Comparison of ENCODE assay signal across 9 mouse cellular contexts in the genomic region with DNA sequence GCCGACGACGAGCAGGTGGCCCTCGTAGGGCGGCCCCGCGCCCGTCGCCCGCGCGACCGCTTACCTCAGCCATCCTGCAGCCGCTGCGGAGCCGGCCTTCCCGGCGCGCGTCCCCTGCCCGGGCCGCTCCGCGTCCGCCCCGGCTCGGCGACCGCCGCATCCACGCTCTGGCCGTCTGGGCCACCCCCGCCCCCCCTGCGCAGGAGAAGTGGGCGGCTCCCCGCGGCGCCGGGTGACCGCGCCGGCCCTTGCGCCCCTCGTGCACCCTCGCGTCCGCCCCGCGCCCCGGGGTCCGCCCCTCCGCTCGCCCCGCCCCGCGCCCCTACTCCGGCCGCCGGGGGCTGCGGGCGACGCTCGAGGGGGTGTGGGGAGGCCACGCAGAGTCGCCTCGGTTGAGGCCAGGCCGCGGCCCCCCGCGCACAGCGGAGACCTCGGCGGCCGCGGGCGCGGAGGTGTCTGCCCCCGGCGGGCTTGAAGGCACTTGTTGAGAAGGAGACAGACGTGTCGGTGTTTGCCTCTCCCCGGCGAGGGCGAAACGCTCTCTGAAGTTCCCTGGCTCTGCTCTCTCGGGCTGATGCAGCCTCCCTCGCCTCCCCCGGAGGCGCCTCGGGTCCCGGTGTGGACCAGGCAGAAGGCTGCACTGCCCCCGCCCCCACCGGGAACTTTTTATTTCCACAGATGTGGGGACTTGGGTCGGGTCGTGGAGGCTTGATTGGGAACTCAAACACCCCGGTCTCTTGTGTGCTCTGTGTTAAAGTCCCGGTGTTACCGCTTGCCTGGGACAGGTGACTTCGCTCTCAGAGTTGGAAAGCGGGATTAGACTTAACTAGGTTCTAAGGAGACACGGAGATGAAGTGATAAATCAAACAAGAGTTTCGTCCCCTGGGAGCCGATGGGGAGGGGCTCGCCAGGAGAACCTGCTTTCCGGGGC. TPM values are rescaled to one million over a fixed set of nuclear protein-coding genes. Genes with fewer than 3 reads are reported as not detected.
DNase-seq lines count a peak whose midpoint lies in the region; ATAC-seq and TF ChIP-seq lines count a peak whose summit lies in the region.
"Had no signal": no experiment of that assay in that cellular context is flagged by ENCODE, and none has a peak within 500 bp of the region (broad histone marks: within the 10 kb centered on the region; RNA-seq: fewer than 3 reads in every experiment).

A gene (minus strand): TSS at position 162 of the 931 bp plus-strand sequence.

- H3K4me2 ChIP-seq in lung, postnatal 0 days (replicated peaks; ENCODE audit: low read depth, low read length) = peak within 1 kb of the TSS; percentile 90
- H3K4me2 ChIP-seq in liver, embryonic 15.5 days = peak within 1 kb of the TSS; percentile 51

- no peak within 1 kb of the TSS for H3K27ac ChIP-seq in lung, postnatal 0 days (ENCODE audit: low read length)
- no peak within 1 kb of the TSS for H3K27ac ChIP-seq in liver, embryonic 15.5 days (replicated peaks)

- peak; percentile 72 for ATAC-seq in lung, postnatal 0 days
- ATAC-seq in liver, embryonic 15.5 days (ENCODE audit: insufficient read depth) = no peak

- no peaks in the 10 kb centered on the region for H3K36me3 ChIP-seq in lung, postnatal 0 days (ENCODE audit: insufficient read depth, low read length)
- no peaks in the 10 kb centered on the region for H3K36me3 ChIP-seq in liver, embryonic 15.5 days (replicated peaks)

- peaks cover 65% of the 10 kb centered on the region for H3K27me3 ChIP-seq in lung, postnatal 0 days (replicated peaks; ENCODE audit: insufficient read depth, low read length)
- peaks cover 89% of the 10 kb centered on the region for H3K27me3 ChIP-seq in liver, embryonic 15.5 days

- TF ChIP-seq CTCF in lung, postnatal 0 days (IDR thresholded peaks at IDR 0.05) = no peak
- no peak for TF ChIP-seq CTCF in lung, adult 2 months (IDR thresholded peaks at IDR 0.05; ENCODE audit: insufficient read depth, low read length)

- H3K4me3 ChIP-seq in lung, postnatal 0 days (ENCODE audit: low read depth, low read length) = peak within 1 kb of the TSS; percentile 45
- H3K4me3 ChIP-seq in lung, adult 2 months (replicated peaks; ENCODE audit: extremely low read depth, low read depth, low read length) = no peak within 1 kb of the TSS
- peak within 1 kb of the TSS; percentile 33 for H3K4me3 ChIP-seq in liver, embryonic 15.5 days (replicated peaks)

- H3K9me3 ChIP-seq in lung, postnatal 0 days (ENCODE audit: low read length) = no peaks in the 10 kb centered on the region
- H3K9me3 ChIP-seq in liver, embryonic 15.5 days (replicated peaks) = no peaks in the 10 kb centered on the region

- DNase-seq in lung, postnatal 0 days (ENCODE audit: low spot score) = peak; percentile 9
- no peak for DNase-seq in lung, adult 2 months
- peak; percentile 61 for DNase-seq in embryo, embryonic 10 days (ENCODE audit: low spot score)
- DNase-seq in heart, postnatal 4 days = peak; percentile 21
- DNase-seq in testis, postnatal 10 days (ENCODE audit: low spot score) = peak; percentile 62
- DNase-seq in frontal cortex, postnatal 25 days (ENCODE audit: low spot score in 2 of 2) = no peak
- no peak for DNase-seq in spleen, postnatal 4 days (ENCODE audit: low spot score in 2 of 2)

- TF ChIP-seq POLR2A in lung, adult 2 months (IDR thresholded peaks at IDR 0.05; ENCODE audit: borderline replicate concordance, extremely low read depth, low read depth, low read length) = no peak

- 1% methylated on average over 50 of the region's 105 CpGs for WGBS in lung, postnatal 0 days
- 2% methylated on average over 104 of the region's 105 CpGs for WGBS in lung, adult 2 months
- 2% methylated on average over 103 of the region's 105 CpGs for WGBS in liver, embryonic 15.5 days (ENCODE audit: insufficient replicate concordance)

- no peaks in the 10 kb centered on the region for H3K4me1 ChIP-seq in lung, postnatal 0 days (ENCODE audit: insufficient read depth, low read depth, low read length)
- no peaks in the 10 kb centered on the region for H3K4me1 ChIP-seq in lung, adult 2 months (ENCODE audit: control insufficient read depth, insufficient read depth, low read length)
- no peaks in the 10 kb centered on the region; the same call in 1 of the 2 replicates for H3K4me1 ChIP-seq in liver, embryonic 15.5 days (replicated peaks)

- H3K9ac ChIP-seq in lung, postnatal 0 days (replicated peaks; ENCODE audit: low read depth) = no peak within 1 kb of the TSS
- no peak within 1 kb of the TSS for H3K9ac ChIP-seq in liver, embryonic 15.5 days

- no peak for TF ChIP-seq EP300 in lung, postnatal 0 days (IDR thresholded peaks at IDR 0.05)

RNA-seq across cellular contexts. Expression of the gene that starts here (rescaled TPM):
- polyA plus RNA-seq in lung, postnatal 0 days (2015; fragmentation: Nextera tagmentation; extraction: Ambion mirVana) = 0.58 and 0.61 TPM in 2 replicates
- polyA plus RNA-seq in lung, adult 2 months (2012; rRNA removed) = 1.8 and 2.0 TPM in 2 replicates
- total RNA-seq in heart, postnatal 4 days (2021) = 1 to 10 TPM; 3.1 to 3.7 TPM
- polyA plus RNA-seq in liver, embryonic 15.5 days (2015; fragmentation: Nextera tagmentation; extraction: Ambion mirVana) = 0.24 and 0.36 TPM in 2 replicates
- total RNA-seq: neutrophil, adult 5-6 weeks had no signal

Comparison
In these comparisons a context has a peak if more than half of its experiments do, and no peak if none do; other contexts are left out.
1. Peak in DNase-seq, ATAC-seq, H3K4me3 ChIP-seq and H3K4me2 ChIP-seq in lung, postnatal 0 days; RNA of the gene not detected or under 1 TPM.
2. DNase-seq: peak in embryo, embryonic 10 days (single experiment), heart, postnatal 4 days (single experiment) and testis, postnatal 10 days (single experiment); none in lung, adult 2 months (single experiment), frontal cortex, postnatal 25 days (0 of 2) and spleen, postnatal 4 days (0 of 2).